Mouse (Mus musculus) neural tube, embryonic 12.5 days (tissue): ENCODE data around the gene Coro7. TPM values are rescaled to one million over a fixed set of nuclear protein-coding genes. Genes with fewer than 3 reads are reported as not detected.

Source experiments
- ATAC-seq: fragments of 200-750 bp; cut with Nextera tagmentation; 2 replicates; pipeline ENCODE4 v1.8.0; 2017; ENCODE audit warnings: low read depth, mild to moderate bottlenecking, moderate TSS enrichment, moderate library complexity; ENCODE audit not compliant: low FRiP score
- H3K27ac ChIP-seq: fragments of 300-500 bp; sonication (generic); 2 replicates; pipeline ENCODE4 v1.5.1; 2016
- H3K27me3 ChIP-seq: fragments of 300-500 bp; sonication (generic); replicated peaks from 2 replicates; pipeline ENCODE4 v1.6.1; 2016; ENCODE audit warnings: mild to moderate bottlenecking
- H3K36me3 ChIP-seq: fragments of 300-500 bp; sonication (generic); 2 replicates; pipeline ENCODE4 v1.6.1; 2016; ENCODE audit warnings: mild to moderate bottlenecking
- H3K4me1 ChIP-seq: fragments of 300-500 bp; sonication (generic); 2 replicates; pipeline ENCODE4 v1.6.1; 2016
- H3K4me2 ChIP-seq: fragments of 300-500 bp; sonication (generic); replicated peaks from 2 replicates; pipeline ENCODE4 v1.6.1; 2016; ENCODE audit warnings: mild to moderate bottlenecking
- H3K4me3 ChIP-seq: fragments of 300-500 bp; sonication (generic); 2 replicates; pipeline ENCODE4 v1.5.1; 2016
- H3K9ac ChIP-seq: fragments of 300-500 bp; sonication (generic); 2 replicates; pipeline ENCODE4 v1.6.1; 2016; ENCODE audit warnings: mild to moderate bottlenecking
- H3K9me3 ChIP-seq: fragments of 300-500 bp; sonication (generic); 2 replicates; pipeline ENCODE4 v1.6.1; 2016; ENCODE audit warnings: mild to moderate bottlenecking
- WGBS: fragments of 180-500 bp; shearing (Covaris S2); methylation state at CpG from one replicate; pipeline ENCODE4 v1.1.7; 2016; 5-methylcytosine and 5-hydroxymethylcytosine counted together
- polyA plus RNA-seq: library from polyadenylated mRNA; unstranded; fragments of >200 nt; fragmentation: Nextera tagmentation; extraction: Ambion mirVana; gene quantifications from 2 replicates; pipeline ENCODE4 v1.2.1, GENCODE M21; 2016

The Coro7 gene
- polyA plus RNA-seq, 1 experiment from 2014 or later = 31.2 TPM

DNA sequence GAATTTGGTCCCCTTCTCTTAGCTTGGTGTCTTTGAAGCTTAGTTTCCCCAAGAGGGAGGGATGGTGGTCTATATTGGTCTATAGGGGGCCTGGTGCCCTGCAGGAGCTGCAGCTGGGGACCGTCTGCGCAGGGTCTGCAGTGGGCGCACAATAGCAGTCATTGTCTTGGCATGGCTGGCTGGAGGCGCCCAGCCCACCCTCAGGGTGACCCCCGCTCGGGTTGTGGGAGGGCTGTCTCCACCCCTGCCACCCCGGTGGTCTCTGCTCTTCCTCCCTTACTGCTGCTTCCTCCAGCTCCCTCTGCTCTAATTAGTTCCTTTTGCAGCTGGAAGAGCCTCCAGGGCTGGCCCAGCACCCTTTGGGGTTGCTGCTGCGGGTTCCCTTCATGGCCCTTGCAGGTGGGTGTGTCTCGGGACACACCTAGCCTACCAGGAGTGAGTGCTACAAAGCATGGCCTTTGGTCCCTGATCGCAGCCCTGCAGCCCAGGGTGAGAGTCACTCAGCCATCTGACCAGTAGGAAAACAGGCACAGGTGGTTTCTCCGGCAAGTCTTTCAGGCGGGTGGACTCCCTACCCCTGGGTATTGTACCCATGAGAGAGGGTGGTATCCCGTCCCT, 74.0 kb downstream of the Coro7 start:
- Histone ChIP-seq H3K9ac (no peak overlapping the region), H3K27me3 (no peaks in the 10 kb centered on the region), H3K36me3 (peaks cover 21% of the 10 kb centered on the region), H3K4me2 (peak overlapping the region; percentile 35), H3K9me3 (no peaks in the 10 kb centered on the region), H3K27ac (no peak overlapping the region), H3K4me3 (no peak overlapping the region), H3K4me1 (peaks cover 68% of the 10 kb centered on the region)
- 40% methylated on average over 13 of the region's 13 CpGs for WGBS
- ATAC-seq = peak; percentile 34

DNA sequence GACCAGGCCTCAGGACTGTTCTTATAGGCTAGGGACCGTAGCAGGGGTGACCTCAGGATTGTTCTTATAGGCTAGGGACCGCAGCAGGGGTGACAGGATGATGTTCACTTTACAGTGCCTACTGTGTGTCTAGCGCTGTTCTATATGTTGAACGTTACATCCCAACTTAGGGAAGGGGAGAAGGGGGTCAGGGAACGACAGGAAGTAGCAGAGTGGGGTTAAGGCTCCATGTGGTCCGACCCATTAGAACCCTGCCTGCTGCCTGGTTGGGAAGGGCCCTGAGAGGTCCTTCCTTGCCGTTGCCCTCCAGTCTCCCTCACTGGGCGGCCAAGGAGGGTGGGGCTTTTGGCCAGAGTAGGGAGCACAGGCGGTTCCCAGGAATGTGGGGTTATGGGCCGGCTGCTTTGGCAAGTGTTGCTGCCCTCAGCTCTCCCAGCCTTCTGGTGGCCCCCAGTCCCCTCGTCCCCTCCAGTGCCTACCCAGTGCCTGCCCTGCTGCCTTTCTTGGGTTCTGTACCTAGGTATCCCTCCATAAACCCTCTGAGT, 75.2 kb downstream of the Coro7 start:
- H3K4me3 ChIP-seq = no peak overlapping the region
- H3K9ac ChIP-seq = no peak overlapping the region
- no peak for ATAC-seq
- no peak overlapping the region for H3K4me2 ChIP-seq
- H3K36me3 ChIP-seq = peaks cover 9% of the 10 kb centered on the region
- H3K4me1 ChIP-seq = peaks cover 80% of the 10 kb centered on the region
- WGBS = 72% methylated on average over 11 of the region's 11 CpGs
- no peaks in the 10 kb centered on the region for H3K9me3 ChIP-seq
- no peaks in the 10 kb centered on the region for H3K27me3 ChIP-seq
- H3K27ac ChIP-seq = no peak overlapping the region

DNA sequence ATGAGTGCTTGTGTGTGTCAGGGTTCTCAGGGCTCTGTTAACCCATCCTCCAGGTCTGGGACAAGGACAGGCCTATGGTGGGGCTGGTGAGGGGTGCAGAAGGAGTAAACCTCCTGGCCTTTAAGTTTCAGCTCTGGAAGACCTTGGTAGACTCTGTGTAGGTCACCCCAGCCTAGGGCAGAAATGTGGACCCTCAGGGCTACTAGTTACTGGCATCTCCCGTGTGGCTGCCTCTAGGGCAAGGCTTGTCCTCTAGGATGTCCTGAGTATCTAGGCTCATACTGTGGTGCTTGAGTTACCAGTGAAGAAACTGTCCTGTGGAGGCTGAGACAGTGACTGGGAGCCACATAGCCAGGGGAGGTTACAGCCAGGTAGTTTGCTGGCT, 76.1 kb downstream of the Coro7 start:
- ATAC-seq = no peak
- Histone ChIP-seq H3K4me2 (peak overlapping the region; percentile 34), H3K9ac (no peak overlapping the region)

DNA sequence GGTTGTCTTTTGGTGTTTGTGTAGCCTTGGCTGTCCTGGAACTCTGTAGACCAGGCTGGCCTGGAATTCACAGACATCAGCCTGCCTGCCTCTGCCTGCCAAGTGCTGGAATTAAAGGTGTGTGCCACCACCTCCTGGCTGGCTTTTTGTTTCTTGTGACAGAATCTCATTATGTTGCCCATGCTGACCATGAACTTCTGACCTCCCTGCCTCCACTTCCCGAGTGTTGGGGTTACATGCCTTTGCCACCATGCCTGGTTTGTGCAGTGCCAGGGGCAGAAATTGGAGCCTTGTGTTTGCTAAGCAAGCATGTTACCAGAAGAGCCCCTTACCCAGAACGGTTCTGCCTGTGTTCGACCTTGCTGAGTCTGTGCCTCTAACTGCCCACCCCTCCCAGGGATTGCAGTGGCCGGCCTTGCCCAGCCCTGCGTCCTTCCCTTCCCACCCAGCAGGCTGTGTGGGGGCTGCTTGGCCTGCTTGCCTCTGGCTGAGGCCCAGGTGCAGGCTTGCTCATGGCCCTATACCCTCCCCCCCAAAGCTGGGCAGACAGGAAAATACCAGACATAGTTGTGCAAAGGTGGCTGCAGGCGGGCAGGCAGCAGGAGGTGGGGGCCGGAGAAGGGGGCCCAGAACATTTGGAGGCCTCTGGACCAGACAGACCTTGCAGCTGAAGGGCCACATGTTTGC, 76.7 kb downstream of the Coro7 start:
- WGBS = 31% methylated on average over 7 of the region's 7 CpGs
- no peaks in the 10 kb centered on the region for H3K36me3 ChIP-seq
- peak overlapping the region; percentile 20; the same call in 1 of the 2 replicates for H3K27ac ChIP-seq
- H3K9ac ChIP-seq = peak overlapping the region; percentile 44
- H3K4me2 ChIP-seq = peak overlapping the region; percentile 34
- H3K9me3 ChIP-seq = no peaks in the 10 kb centered on the region
- no peaks in the 10 kb centered on the region for H3K27me3 ChIP-seq
- peaks cover 95% of the 10 kb centered on the region for H3K4me1 ChIP-seq
- H3K4me3 ChIP-seq = no peak overlapping the region
- ATAC-seq = no peak

More for the DNA sequence above, 76.1 kb downstream of the Coro7 start:
- H3K9me3 ChIP-seq = no peaks in the 10 kb centered on the region
- H3K36me3 ChIP-seq = 0 out of 2 replicates have a peak, but pooled peaks cover under 1% of the 10 kb centered on the region
- no peak overlapping the region for H3K4me3 ChIP-seq
- H3K27ac ChIP-seq = no peak overlapping the region
- H3K27me3 ChIP-seq = no peaks in the 10 kb centered on the region
- 65% methylated on average over 1 of the region's 1 CpGs for WGBS
- H3K4me1 ChIP-seq = peaks cover 89% of the 10 kb centered on the region

DNA sequence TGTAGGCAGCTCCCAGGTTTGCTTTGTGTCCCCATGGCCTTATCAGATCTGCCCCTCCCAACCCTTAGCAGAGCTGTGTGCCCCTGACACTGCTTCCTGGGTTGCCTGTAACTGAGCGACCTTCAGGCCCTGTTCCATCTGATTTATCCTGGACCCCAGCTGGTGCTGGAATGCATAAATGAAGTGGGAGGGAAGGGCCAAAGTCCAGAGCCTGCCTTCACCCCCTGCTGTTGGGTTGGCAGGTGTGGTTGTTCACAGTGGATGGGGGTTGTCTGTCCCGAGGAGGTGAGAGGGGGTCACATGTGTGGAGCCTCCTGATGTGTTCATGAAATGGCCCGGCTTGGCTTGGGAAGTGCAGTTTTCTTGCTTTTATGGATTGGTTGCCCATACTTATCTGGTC, 77.4 kb downstream of the Coro7 start:
- WGBS = 6% methylated on average over 3 of the region's 3 CpGs
- peak overlapping the region; percentile 34 for H3K4me2 ChIP-seq
- H3K36me3 ChIP-seq = no peaks in the 10 kb centered on the region

DNA sequence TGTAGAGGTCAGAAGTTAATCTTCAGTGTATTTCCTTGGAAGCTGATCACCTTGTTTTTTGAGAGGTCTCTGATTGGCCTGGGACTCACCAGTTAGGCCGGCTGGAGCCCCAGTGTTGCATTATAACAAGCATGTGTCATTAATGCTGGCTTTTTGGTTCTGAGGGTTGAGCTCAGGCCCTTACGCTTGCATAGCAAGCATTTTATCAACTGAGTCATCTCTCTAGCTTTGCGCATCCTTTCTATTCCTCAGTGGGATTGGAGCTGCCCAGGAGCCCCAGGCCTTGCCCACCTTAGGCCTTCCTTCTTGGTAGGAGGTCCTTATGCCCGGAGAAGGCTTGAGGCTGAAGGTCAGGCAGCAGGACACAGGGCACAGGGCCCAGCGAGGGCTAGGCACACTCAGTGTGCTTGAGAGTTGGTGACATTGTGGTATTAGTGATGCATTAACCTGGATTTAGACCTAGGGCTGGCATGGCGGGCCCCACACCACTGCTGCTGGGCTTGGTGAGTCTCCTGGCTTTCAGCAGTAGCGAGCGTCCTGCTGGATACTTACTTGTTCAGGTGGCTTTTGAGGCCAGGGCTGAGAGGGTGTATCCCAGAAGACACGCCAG, 78.8 kb downstream of the Coro7 start:
- H3K27me3 ChIP-seq = no peaks in the 10 kb centered on the region
- H3K36me3 ChIP-seq = no peaks in the 10 kb centered on the region
- H3K9me3 ChIP-seq = no peaks in the 10 kb centered on the region
- no peak overlapping the region for H3K27ac ChIP-seq
- 75% methylated on average over 9 of the region's 9 CpGs for WGBS
- peaks cover 98% of the 10 kb centered on the region for H3K4me1 ChIP-seq
- no peak overlapping the region for H3K4me2 ChIP-seq
- H3K9ac ChIP-seq = no peak overlapping the region
- ATAC-seq = no peak
- H3K4me3 ChIP-seq = no peak overlapping the region

More for the DNA sequence above, 77.4 kb downstream of the Coro7 start:
- Histone ChIP-seq H3K27me3 (no peaks in the 10 kb centered on the region), H3K4me3 (no peak overlapping the region), H3K4me1 (peaks cover 97% of the 10 kb centered on the region), H3K9ac (peak overlapping the region; percentile 44; the same call in 1 of the 2 replicates), H3K27ac (peak overlapping the region; percentile 37; the same call in 1 of the 2 replicates), H3K9me3 (no peaks in the 10 kb centered on the region)
- ATAC-seq = no peak

DNA sequence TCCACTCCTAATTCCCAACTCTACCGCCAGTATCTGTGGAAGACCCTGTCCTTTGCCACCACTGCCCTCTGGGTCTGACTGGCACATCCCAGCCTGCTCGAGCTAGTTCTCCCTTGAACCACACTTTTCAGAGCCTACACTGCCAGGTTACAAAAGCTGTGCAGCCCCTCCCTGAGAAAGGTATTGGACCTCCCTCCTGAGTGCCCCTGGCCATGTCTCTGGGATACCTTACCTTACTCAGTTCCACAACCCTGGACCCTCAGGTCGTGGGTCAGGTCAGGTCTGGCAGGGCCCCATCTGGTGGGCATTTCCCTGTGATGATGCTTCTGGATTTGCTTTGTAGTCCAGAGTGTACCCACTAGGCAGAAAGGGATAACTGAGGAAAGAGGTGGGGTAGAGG, 80.0 kb downstream of the Coro7 start:
- Histone ChIP-seq H3K4me1 (peaks cover 92% of the 10 kb centered on the region), H3K27me3 (no peaks in the 10 kb centered on the region), H3K27ac (0 out of 2 replicates have a peak overlapping the region, but pooled peaks have one; percentile 12), H3K4me2 (peak overlapping the region; percentile 98; the same call in 1 of the 2 replicates), H3K36me3 (no peaks in the 10 kb centered on the region), H3K9ac (no peak overlapping the region), H3K4me3 (no peak overlapping the region), H3K9me3 (no peaks in the 10 kb centered on the region)
- 91% methylated on average over 3 of the region's 3 CpGs for WGBS
- ATAC-seq = no peak

DNA sequence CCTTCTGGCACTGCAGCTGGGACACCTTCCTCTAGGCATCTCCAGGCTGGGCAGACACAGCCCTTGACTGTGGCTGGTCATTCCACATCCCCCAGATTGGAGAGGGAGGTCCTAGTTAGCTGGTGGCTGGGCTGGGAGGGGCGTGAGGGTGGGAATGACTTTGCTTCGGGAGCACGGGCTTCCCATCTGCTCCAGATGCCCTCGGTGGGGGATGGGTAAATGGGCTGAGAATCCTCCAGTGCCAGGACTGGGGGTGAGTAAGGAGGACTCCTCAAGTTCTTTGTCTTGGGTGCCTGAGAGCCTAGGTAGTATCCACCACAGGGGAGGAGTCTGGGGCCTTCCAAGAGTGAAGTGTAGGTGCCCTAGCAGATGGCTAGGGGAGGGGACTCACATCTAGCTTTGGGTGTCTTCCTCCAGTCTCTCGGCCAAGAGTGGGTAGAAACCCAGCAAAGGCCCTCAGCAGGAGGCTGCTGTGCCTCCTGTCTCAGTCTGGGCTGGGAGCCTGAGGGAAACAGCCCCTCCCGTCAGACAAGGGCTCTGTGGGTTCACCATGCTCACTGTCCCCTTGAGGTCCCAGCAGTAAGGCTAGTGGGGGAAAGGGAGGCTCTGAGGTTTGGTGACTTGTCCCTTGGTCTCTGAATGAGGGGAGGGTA, 80.6 kb downstream of the Coro7 start:
- H3K4me3 ChIP-seq = peak overlapping the region; percentile 11; the same call in 1 of the 2 replicates

DNA sequence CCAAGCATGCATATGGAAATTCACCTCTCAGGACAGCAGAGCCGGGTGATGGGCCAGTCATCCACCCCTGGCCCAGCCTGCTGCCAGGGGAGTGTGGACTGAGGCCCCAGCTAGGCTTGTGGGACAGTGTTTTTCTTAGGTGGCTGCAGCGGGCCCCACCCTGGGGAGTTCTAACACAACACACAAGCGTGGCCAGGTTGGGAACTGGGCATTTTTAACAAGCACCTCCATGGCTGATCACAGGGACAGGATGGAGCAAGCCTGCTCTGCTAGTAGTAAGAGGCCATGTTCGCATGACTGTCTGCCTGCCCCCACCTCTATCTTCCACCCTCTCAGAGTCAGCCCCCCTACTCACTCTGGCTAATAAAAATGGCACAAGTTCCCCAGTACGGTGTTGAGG, 81.5 kb downstream of the Coro7 start:
- no peak for ATAC-seq
- no peaks in the 10 kb centered on the region for H3K36me3 ChIP-seq
- 70% methylated on average over 5 of the region's 5 CpGs for WGBS
- H3K4me2 ChIP-seq = peak overlapping the region; percentile 98
- H3K27ac ChIP-seq = 0 out of 2 replicates have a peak overlapping the region, but pooled peaks have one; percentile 34
- 0 out of 2 replicates have a peak overlapping the region, but pooled peaks have one; percentile 33 for H3K9ac ChIP-seq
- H3K4me1 ChIP-seq = peaks cover 86% of the 10 kb centered on the region
- H3K9me3 ChIP-seq = no peaks in the 10 kb centered on the region
- H3K4me3 ChIP-seq = peak overlapping the region; percentile 0; the same call in 1 of the 2 replicates
- no peaks in the 10 kb centered on the region for H3K27me3 ChIP-seq

More for the DNA sequence above, 80.6 kb downstream of the Coro7 start:
- H3K27me3 ChIP-seq = no peaks in the 10 kb centered on the region
- no peak for ATAC-seq
- peak overlapping the region; percentile 98 for H3K4me2 ChIP-seq
- H3K36me3 ChIP-seq = no peaks in the 10 kb centered on the region
- H3K9ac ChIP-seq = peak overlapping the region; percentile 33; the same call in 1 of the 2 replicates
- H3K4me1 ChIP-seq = peaks cover 86% of the 10 kb centered on the region
- no peaks in the 10 kb centered on the region for H3K9me3 ChIP-seq
- 9% methylated on average over 6 of the region's 6 CpGs for WGBS
- peak overlapping the region; percentile 34; the same call in 1 of the 2 replicates for H3K27ac ChIP-seq

DNA sequence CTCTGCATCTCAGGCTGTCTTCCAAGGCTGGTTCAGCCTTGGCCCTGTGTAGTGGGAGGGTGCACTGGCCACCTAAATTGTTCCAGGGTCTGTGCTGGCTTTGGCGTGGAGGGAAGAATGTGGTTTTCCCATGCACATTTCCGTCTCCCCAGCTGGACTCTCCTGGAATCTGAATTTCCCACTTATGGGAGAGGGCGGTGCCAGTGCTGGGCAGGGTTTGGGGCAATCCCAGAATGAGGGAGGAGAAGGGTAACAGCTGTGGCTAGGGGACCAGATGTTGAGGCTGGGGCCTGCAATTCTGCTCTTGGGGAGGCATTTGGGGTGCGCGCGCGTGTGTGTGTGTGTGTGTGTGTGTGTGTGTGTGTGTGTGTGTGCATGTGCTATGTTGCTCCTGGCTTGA, 82.3 kb downstream of the Coro7 start:
- H3K9ac ChIP-seq = peak overlapping the region; percentile 29; the same call in 1 of the 2 replicates
- peaks cover 84% of the 10 kb centered on the region for H3K4me1 ChIP-seq
- no peaks in the 10 kb centered on the region for H3K27me3 ChIP-seq
- peak overlapping the region; percentile 98 for H3K4me2 ChIP-seq
- peak overlapping the region; percentile 89 for H3K4me3 ChIP-seq
- WGBS = 50% methylated on average over 7 of the region's 7 CpGs
- ATAC-seq = no peak
- H3K9me3 ChIP-seq = no peaks in the 10 kb centered on the region
- H3K27ac ChIP-seq = 0 out of 2 replicates have a peak overlapping the region, but pooled peaks have one; percentile 43
- no peaks in the 10 kb centered on the region for H3K36me3 ChIP-seq

DNA sequence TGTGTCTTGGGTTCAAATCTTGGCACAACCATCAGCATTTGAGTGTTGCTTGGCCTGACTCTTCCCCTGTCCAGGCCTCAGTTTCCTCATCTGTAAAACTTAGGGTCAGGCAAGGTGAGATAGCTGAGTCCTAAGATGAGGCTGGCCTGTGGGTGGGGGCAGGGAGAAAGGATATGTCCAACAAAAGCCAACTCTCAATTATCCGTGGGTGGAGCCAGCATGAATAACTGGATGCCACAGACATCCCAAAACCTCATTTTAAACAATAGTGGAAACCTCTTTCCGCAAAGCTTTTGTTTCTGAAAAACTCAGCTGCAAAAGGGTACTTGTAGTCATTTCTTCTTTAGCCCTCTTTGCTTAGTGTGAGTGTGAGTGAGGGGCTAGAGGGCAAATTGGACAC, 82.7 kb downstream of the Coro7 start:
- 24% methylated on average over 2 of the region's 2 CpGs for WGBS
- Histone ChIP-seq H3K4me1 (peaks cover 81% of the 10 kb centered on the region), H3K27ac (0 out of 2 replicates have a peak overlapping the region, but pooled peaks have one; percentile 43), H3K4me3 (peak overlapping the region; percentile 89), H3K27me3 (no peaks in the 10 kb centered on the region), H3K4me2 (peak overlapping the region; percentile 98), H3K9me3 (no peaks in the 10 kb centered on the region), H3K36me3 (no peaks in the 10 kb centered on the region), H3K9ac (peak overlapping the region; percentile 97)
- no peak for ATAC-seq
